Mouse (Mus musculus): ENCODE data around the gene Abtb1.

Gene Abtb1

DNA sequence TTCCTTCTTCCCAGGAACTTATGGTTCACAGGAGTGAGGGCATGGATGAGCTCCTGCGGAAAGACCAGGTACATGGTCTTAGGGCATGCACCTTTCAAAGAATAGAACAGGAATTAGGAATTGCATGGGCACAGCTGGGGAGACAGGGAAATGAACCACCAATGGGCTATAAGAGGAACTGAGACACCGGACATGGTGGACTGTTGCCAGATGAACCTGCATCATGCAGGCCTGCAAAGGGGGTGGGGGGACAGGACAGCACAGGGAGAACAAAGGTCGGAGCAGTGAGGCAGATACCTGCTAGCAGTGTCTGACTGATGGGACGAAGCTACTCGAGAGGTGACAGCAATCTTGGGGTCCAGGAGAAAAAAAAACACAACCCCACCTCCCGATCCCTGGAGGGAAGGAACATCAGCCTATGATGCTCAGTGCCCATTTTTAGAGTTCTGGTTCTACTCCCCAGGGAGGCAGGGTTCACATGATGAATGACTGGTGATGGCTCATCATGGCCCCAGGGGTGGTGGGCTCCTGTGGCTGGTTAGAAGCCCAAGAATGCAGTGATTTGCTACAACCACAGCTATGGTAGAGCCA is 11.6 kb downstream of the Abtb1 start:
- no peak for DNase-seq (ENCODE audit: low read depth in 2 of 2, low spot score in 2 of 2)

DNA sequence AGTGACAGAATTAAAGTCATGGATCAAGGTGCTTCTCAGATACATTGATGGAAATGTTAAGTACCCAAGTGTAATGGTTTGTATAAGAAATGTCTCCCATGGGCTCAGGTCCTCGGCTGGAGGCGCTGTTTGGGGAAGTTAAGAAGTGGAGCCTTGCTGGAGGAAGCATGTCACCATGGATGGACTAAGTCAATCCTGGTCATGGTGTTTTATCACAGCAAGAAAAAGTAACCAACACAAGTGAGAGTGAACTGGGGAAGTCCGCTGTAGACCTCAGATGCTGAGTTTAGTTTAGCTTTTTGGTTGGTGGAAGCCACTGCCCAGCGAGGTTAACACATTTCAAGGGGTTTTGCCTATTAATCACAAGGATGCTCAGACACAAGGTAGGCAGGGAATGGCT is 12.2 kb downstream of the Abtb1 start:
- DNase-seq (ENCODE audit: low read depth in 2 of 2, low spot score in 2 of 2), result no peak

DNA sequence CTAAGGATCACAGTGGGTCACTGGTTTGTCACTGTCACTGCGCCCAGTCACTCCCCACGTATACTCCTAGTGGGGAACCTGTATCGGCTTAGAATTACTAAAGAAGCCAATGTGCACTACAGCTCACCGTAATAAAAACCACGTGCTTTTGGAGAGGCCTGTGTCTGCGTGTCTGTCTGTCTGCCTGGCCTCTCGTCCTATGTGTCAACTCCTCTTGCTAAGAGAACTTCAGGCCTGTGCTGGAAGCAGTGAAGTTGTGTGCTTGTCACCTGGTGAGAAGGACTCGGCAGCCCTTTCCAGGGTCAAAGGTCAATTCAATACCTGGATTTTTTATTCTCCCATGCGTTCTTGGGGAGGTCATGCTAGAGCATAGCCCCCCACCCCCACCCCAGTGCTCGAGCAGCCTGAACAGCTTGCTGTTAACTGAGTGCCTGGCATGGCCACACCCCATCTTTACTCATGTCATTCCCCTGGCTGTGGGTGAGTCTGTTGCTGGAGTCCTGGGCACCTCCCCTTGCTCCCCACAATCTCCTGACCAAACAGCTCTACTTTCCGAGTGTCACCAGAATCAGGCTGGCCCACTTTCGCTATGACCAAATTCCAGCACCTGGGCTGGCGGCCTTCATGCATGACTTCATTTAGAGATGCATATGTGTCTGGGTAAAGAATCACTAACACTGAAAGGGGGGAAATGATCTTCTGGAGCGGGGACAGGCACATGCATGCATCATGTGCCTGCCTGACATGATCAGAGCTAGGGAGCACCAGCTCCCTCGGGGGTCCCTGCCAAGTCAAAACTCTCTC is 13.4 kb downstream of the Abtb1 start:
- DNase-seq (ENCODE audit: low read depth in 2 of 2, low spot score in 2 of 2), result no peak

DNA sequence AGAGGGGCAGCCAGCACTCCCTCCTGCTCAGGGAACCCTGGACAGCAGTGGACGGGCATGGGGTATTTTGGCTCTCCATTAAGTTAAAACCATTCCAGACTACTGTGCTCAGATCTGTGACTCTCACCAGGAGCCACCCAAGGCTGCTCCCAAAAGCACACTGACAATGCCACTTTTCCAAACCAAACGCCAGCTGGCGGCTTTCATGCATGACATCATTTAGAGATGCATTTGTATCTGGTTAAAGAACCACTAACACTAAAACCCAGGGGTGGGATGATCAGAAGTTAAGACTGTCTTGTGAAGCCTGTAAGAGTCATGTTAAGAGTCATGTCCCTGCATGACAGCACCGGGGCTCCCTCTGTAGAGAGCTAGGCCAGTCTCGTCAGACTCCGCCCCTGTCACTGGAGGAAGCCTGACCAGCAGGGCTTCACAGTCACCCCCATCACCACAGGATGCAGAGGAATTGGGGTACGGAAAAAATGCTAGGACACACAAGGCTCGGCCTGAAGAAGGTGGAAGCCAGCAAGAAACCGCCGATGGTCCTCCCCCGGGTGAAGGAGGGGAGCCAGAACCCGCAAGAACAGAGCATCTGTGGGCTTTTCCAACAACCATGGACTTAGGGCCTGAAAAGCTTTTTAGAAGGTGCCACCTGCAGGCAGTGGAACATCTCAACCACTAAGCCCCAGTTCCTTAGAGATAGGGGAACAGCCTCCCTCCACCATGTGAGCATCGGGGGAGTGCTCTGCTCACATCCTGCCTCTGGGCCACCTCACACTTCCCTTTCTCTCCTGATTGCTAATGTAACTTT is 14.2 kb downstream of the Abtb1 start:
- DNase-seq (ENCODE audit: low read depth in 2 of 2, low spot score in 2 of 2), result no peak

DNA sequence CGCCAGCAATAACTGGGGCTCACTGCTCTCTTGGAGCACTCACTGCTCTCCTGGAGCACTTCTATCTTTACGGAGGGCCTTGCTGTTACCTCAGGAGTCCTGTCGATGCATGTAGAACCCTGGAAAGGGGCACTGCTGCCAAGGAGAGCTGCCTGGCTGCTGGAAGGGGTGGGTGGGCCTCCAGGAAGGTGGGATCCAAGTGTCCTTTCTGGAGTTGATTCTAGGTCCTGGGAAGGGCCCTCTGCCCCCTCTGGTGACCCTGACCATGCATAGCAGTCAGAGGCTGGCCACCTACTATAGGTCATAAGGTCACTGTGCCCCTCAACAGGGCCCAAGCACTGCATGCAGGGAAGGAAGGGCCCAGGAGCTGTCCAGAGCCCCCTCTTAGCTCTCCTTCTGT is 14.8 kb downstream of the Abtb1 start:
- no peak for DNase-seq (ENCODE audit: low read depth in 2 of 2, low spot score in 2 of 2)

DNA sequence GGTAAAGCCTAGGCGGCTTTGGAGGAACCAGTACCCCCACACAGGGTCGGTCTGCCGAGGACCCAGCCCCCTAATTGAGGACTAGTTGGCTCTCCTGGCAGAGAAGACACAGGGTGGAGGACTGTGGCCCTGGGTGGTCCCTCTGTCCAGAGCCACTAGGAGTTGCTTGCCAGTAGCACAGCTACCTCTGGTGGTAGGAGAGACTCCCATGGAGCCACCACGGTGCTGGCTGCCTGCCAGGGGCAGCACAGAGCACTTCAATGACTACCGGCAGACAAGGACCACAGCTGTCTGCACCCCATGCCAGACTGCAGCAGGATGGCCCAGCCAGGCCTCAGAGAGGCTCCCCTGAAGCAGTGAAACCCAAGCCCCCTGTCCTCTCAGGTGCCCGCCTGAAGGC is 15.2 kb downstream of the Abtb1 start:
- no peak for DNase-seq (ENCODE audit: low read depth in 2 of 2, low spot score in 2 of 2)

DNA sequence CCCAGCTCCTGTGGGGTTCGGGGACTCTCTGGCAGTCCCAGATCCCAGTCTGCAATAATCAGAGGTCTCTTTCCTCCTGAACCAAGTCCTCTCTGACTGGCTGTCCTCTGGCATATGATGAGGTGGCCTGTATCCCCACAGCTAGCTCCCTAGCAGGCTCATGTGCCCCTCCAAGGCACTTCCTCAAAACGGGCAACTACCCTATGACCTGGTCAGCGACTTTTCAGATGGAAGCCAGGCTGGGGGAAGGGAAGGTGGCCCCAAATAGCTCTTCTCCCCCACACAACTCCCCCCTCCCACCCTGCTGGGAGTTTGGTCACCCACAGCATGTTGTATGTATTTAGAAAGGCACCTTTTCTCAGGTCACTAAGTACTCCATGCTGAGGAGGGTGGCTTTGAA is 15.7 kb downstream of the Abtb1 start:
- DNase-seq (ENCODE audit: low read depth in 2 of 2, low spot score in 2 of 2), result no peak

DNA sequence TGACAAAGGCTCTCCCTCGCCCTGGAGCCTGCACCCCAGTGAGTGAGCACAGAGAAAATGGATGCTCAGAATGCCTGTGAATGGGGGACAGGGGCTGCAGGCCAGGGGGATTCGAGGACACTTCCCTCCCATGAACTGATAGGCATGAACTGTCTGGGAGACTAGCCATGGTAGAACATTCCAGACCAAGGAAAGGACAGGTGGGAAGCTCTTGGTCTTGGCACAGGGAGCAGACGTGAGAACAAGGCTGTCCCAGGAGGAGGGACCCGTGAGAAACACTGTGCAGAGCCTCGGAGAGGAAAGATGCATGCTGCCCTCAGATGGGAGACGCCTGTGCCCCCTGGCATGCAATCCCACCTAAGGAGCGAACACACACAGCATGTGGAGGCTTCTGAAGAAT is 17.6 kb downstream of the Abtb1 start:
- DNase-seq (ENCODE audit: low read depth in 2 of 2, low spot score in 2 of 2), result no peak

DNA sequence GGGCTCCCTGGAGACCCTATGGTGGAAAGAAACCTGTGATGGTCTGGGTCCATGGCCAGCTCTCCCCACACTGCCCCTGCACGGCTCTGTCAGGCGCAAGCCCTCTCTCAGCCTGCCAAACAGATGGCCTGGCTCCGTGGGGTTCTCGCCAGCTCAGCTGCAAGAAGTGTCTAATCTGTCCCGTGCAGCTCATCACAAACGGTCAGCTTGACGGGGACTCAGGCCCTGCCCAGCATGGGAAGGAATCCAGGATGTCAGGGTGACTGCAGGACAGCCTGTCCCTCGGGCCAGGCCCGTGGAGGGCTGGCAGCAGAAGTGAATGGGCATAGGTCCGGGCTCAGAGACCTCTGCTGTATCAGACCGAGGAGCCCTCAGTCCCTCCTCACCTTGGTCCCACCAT is 19.9 kb downstream of the Abtb1 start:
- DNase-seq (ENCODE audit: low read depth in 2 of 2, low spot score in 2 of 2), result no peak

DNA sequence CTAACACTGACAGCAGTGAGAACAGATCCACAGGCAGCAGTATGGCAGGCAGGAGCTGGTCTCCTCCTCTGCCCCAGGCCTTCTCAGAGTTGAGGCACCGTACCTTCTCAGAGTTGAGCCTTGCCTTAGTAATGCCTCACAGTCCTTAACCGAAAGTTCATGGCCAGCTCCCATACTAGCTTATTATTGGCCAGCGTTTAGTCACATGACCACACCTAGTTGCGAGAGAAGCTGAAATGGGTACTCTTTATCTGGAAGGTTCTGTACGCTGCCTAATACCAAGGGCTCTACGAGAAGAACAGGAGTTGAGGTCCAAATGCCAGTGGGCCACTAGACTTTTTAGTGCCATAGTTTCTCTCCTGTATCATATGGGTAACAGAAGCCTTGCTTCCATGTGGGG is 20.5 kb downstream of the Abtb1 start:
- no peak for DNase-seq (ENCODE audit: low read depth in 2 of 2, low spot score in 2 of 2)

DNA sequence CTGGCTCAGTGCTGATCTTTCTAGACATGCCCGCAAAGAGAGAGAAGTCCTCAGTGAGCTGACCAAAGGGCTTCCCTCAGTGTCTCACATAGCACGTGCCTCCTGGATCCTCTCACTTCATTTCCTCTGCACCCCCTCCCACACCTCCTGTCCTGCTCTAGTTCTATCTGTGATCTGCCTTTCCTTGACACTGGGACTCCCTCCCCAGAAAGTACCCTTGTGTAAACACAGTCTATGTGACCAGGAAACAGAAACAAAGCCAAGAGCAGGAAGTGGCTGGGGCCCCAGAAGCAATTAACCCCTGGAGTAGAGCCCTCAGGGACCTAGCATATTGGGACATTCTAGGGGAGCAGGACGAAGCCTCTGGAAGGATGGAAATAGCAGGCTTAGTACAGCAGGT is 20.9 kb downstream of the Abtb1 start:
- DNase-seq (ENCODE audit: low read depth in 2 of 2, low spot score in 2 of 2), result no peak

DNA sequence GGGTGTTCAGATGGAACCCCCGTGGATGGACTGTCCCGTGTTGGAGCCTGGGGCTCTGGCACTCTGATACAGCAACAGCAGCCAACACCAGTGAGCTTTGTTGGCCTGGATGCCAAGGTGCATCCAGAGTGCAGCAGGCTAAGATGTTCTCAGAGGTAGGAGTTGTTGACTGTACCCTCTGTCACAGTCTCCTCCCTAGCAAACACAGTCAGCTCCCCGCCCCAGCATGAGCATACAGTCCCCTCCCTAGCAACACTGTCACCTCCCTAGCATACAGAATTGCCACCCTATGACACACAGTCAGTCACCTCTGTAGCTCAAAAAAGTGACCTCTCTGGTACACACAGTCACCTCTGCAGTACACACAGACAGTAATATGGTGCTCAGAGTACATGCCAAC is 24.9 kb downstream of the Abtb1 start:
- DNase-seq (ENCODE audit: low read depth in 2 of 2, low spot score in 2 of 2), result no peak

DNA sequence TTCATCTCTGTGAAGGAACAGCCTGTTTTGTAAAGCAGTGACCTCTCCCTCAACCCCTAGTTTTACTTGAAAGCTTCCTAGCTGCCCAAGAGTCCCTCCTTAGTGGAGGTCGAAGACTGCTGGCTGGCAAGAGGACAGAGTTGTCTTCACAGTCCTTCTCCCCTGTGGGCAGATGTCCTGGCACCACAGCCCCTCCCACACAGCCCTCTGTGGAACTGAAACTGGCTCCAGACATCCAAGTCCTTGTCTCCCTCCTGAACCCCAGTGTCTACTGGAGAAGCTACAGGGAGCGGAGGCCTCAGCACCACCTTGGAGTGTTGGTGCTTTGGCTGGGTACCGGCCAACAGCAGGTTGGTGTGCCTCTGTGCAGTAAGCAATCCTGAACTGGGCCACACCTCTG is 26.3 kb downstream of the Abtb1 start:
- no peak for DNase-seq (ENCODE audit: low read depth in 2 of 2, low spot score in 2 of 2)

DNA sequence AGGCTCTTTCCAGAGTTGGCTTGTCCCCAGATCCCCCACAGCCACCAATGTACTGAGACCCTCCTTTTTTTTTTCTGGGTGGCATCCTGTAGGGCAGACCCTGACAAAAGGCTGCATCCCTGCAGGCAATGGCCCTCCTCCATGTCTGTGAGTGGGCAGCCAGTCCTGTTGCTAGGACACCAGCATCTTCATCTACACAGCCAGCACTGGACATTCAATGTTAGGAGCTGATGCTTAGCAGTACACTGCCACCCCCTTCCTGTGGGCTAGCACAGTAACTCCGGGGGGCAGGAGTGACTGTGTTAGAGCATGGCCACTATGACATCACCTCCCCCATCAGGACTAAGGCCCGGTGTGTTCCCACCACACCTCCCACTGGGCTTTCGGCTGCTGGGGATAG is 26.7 kb downstream of the Abtb1 start:
- DNase-seq (ENCODE audit: low read depth in 2 of 2, low spot score in 2 of 2), result no peak

DNA sequence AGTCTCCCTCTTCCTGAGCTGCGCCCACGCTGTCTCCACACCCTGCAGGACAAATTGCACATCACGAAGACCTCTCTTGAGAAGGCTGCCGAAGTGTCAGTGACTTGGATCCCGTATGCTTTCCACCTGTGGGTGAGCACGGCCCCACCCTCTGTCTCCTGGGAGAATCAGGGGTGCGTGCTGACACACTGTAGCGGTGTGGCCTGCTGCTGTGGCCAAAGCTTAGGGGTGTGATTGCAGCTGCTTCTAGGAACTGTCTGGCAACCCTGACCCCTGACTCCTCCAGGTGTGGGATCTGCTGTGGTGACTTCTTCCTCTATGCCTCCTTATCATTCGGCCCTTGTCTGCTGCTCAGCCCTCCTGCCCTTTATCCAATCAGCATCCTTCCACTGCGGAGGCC is 28.0 kb downstream of the Abtb1 start:
- no peak for DNase-seq (ENCODE audit: low read depth in 2 of 2, low spot score in 2 of 2)

DNA sequence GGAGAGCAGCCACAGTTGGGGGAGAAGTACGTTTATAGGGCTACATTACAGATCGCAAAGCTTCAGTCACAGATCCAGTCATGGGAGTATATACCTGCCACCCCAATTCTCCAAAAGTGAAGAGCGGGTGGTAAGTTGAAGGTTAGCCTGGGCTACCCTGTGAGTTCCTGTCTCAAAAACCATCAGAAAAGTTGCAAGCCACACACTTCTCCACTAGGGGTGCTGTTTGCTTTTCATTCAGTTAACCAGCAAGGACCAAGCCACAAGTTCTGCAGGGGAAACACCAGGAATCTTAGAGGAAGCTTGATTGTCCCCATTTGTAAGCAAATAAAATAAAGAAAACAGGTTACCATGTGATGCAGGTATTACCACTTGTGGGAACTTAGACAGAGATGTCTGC is 28.9 kb downstream of the Abtb1 start:
- DNase-seq (ENCODE audit: low read depth in 2 of 2, low spot score in 2 of 2), result peak; percentile 18 to 45

DNA sequence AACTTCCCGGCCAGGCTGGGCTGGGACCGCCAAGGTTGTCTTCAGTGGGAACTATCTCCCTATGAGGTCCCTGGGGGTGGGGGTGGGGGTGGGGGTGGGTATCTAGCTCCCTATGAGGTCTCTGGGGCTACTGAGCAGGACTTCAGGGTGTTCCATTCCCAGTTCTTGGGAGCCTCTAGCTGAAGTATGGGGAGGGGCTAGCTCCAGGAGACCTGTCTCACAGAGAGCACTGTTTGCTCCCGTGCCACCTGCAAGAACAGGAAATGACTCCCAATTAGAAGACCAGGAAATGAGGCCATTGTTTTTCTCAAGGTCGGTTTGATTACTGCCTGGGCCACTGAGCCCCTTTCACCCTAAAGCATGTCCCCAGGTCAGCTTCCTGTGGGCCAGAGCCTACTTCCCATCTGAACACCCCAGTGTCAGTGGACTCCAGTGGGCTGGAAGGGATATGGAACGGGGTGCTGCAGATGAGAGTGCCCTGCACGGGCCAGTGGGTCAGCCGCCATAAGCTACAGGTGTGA is 29.8 kb downstream of the Abtb1 start:
- DNase-seq (ENCODE audit: low read depth in 2 of 2, low spot score in 2 of 2), result no peak

DNA sequence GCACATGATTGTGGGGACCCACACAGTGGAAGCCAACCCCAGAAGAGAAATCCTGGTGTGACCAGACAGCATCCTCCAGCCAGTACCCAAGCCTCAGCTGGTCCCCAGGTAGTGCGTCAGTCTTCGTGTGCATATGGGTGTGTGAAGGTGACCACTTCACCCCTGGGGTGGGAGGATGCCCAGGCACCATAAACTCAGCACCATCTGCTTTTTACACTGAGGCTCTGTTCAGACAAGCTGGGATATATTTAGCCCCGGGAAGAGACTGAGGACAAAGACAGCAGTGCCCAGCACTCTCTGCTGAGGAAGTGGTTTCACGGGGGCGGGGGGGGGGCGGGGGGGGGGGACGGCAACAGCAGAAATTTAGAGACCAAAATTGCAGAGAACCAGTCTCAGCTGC is 30.4 kb downstream of the Abtb1 start:
- no peak for DNase-seq (ENCODE audit: low read depth in 2 of 2, low spot score in 2 of 2)

DNA sequence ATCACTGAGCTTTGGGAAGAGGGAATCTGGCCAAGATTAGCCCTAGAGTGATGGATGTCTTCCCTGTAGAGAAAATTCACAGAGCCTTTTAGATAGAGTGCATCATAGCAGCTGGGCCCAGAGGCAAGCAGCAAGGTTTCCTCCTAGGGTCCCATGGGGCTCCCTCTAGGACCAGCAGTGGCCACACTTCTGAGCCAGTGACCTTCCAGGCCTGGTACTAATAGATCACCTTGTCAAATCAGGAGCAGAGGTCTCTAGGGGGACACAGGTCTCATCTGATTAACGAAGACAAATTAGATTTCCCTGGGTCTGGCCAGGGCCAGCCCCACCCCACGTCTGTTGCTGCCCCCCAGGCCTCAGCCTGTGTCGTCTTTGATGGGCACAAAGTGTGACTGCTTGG is 31.5 kb downstream of the Abtb1 start:
- no peak for DNase-seq (ENCODE audit: low read depth in 2 of 2, low spot score in 2 of 2)

DNA sequence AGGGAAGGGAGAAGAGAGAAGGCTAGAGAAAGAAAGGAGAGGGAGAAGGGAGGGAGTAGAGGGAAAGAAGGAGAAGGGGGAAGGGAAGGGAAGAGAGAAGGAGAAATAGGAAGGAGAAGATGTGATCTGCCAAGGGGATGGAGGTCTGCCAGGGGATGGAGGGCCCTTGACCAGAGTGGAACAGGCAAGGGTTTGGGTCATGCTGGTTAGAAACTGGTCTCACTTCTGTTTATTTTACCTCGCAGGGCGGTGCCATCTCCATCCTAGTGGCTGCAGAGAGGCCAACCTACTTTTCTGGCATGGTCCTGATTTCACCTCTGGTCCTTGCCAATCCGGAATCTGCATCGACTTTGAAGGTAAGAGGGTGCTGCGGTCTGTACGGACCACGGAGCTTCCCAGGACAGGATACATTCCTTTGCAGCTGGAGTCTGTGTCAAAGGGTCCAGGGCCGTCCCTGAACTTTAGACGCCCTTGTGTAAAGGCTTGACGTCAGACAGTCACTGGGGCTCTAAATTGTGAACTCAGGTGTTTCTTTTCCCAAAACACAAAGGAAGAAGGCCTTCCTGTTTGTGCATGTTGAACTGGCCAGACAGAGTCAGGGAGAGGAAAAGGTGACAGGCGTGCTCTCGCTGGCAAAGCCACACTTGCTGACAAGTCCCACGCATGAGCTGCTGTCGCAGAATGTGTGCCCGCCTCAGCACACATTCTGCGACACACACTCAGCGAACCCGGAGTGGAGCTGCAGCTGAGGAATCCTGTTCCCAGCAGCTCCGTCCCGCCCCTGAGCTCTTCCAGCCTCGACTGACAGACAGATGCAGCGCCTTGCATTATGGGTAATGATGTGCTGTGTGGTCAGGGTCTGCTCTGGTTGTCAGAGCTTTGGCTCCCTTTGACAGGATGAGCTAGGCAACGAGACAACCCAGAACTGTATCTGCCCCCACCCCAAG is 32.4 kb downstream of the Abtb1 start:
- DNase-seq (ENCODE audit: low read depth in 2 of 2, low spot score in 2 of 2), result no peak

DNA sequence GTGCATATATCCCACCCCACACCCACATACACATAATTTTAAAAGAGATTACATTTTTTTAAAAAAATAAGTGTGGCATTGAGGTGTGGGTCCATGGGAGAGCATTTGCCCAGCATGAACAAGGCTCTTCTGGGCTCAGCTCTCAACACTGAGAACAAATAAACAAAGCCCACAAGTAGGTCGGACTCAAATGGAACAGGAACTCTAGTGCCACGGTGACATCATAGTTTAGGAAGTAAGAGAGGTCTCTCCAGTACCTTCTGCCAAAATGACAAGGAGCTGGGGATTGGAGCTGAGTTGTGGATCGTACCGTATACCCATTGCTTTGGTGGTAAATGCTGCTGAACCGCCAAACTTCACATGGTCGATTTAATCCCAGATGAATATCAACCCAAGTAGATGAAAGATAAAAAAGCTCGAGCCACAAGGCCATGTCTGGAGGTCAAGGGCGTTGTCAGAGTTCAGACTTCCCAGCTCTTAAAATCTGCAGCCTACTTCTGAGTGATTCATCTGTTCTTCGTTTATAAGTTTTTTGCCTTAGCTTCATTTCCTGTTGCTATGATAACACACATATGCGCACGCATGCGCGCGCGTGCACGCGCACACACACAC is 36.7 kb downstream of the Abtb1 start:
- DNase-seq (ENCODE audit: low read depth in 2 of 2, low spot score in 2 of 2), result no peak
